Mouse (Mus musculus) erythroblast, embryonic 14.5 days (primary cell): ENCODE measurements around the gene 1700016K19Rik. TPM values are rescaled to one million over a fixed set of nuclear protein-coding genes. Genes with fewer than 3 reads are reported as not detected.
"Not testable (repeated sequence)": the region's sequence is repeated elsewhere in the genome, so short reads cannot be mapped to it uniquely, and the experiment has no call there.

Source experiments
- H3K27me3 ChIP-seq: 2 replicates; pipeline ENCODE4 v1.6.1; 2012; ENCODE audit warnings: inconsistent platforms; ENCODE audit not compliant: control insufficient read depth
- H3K36me3 ChIP-seq: 2 replicates; pipeline ENCODE4 v1.6.1; 2012; ENCODE audit warnings: mild to moderate bottlenecking, inconsistent platforms; ENCODE audit not compliant: control insufficient read depth
- H3K4me1 ChIP-seq: 2 replicates; pipeline ENCODE4 v1.6.1; 2012; ENCODE audit warnings: inconsistent platforms; ENCODE audit not compliant: control insufficient read depth
- H3K4me3 ChIP-seq: replicated peaks from 2 replicates; pipeline ENCODE3; 2012; ENCODE audit warnings: moderate library complexity, mild to moderate bottlenecking, inconsistent platforms
- H3K9me3 ChIP-seq: 2 replicates; pipeline ENCODE4 v1.6.1; 2012; ENCODE audit warnings: low read length, inconsistent platforms, mixed read lengths; ENCODE audit not compliant: control insufficient read depth
- GATA1 ChIP-seq: IDR thresholded peaks from 2 replicates; pipeline ENCODE4 v1.6.1; 2012; ENCODE audit warnings: low read length, inconsistent platforms, mixed read lengths
- TAL1 ChIP-seq: IDR thresholded peaks from 3 replicates; pipeline ENCODE4 v1.6.1; 2012; ENCODE audit warnings: low read length, inconsistent platforms, mixed read lengths
- polyA plus RNA-seq: library from polyadenylated mRNA; stranded (reverse); fragments of >175 nt; gene quantifications from 2 replicates; pipeline ENCODE4 v1.2.3, GENCODE M21; 2012

1700016K19Rik gene
- polyA plus RNA-seq, 1 experiment = not detected

GRCm38 (mm10) chr11:76001237-76001878, 1.6 kb downstream of the 1700016K19Rik start:
- Histone ChIP-seq H3K36me3 (no peaks in the 10 kb centered on the region), H3K4me3 (no peak overlapping the region), H3K9me3 (no peaks in the 10 kb centered on the region), H3K27me3 (peaks cover 20% of the 10 kb centered on the region), H3K4me1 (peaks cover 3% of the 10 kb centered on the region; the same call in 1 of the 2 replicates)
- TF ChIP-seq GATA1 (no peak), TAL1 (no peak)

DNA sequence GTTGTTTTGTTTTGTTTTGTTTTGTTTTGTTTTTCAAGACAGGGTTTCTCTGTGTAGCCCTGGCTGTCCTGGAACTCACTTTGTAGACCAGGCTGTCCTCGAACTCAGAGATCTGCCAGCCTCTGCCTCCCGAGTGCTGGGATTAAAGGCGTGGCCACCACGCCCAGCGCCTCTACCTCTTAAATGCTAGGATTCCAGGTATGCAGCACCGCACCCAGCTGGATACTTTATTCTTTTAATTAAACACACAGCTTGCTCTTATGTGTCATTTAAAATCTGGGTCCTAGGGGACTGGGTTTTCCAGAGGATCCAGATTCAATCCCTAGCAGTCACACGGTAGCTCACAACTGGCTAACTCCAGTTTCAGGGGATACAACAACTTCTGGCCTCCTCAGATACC, 4.6 kb downstream of the 1700016K19Rik start:
- not testable (repeated sequence) for H3K4me1 ChIP-seq, H3K9me3 ChIP-seq, H3K36me3 ChIP-seq, H3K4me3 ChIP-seq
- H3K27me3 ChIP-seq = peaks cover 20% of the 10 kb centered on the region

DNA sequence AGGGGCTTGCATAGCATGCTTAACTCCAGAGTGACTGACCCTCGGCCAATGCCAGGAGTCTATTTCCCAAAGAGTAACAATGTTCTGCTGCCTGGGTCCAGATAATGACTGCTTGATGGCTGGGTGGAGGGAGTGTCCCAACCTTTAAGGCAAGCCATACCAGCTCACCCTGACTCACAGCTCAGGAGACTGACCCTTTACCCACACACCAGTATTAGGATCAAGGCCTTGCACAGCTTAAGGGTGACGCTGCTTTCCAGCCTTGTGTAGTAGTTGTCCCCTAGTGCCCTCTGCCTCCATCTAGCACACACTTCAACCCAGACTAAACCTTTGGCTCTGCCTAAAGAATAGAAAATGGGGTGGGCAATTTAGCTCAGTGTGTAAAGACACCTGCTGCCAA, 8.4 kb downstream of the 1700016K19Rik start:
- TF ChIP-seq TAL1 = no peak
- TF ChIP-seq GATA1 = no peak

GRCm38 (mm10) chr11:76009101-76009500, 9.4 kb downstream of the 1700016K19Rik start:
- no peaks in the 10 kb centered on the region for H3K9me3 ChIP-seq
- H3K4me1 ChIP-seq = no peaks in the 10 kb centered on the region
- H3K36me3 ChIP-seq = no peaks in the 10 kb centered on the region
- H3K4me3 ChIP-seq = no peak overlapping the region
- TF ChIP-seq GATA1 = no peak
- TF ChIP-seq TAL1 = no peak
- no peaks in the 10 kb centered on the region for H3K27me3 ChIP-seq

More for the DNA sequence above, 8.4 kb downstream of the 1700016K19Rik start:
- Histone ChIP-seq H3K36me3 (no peaks in the 10 kb centered on the region), H3K27me3 (no peaks in the 10 kb centered on the region), H3K4me1 (no peaks in the 10 kb centered on the region), H3K9me3 (no peaks in the 10 kb centered on the region), H3K4me3 (no peak overlapping the region)

DNA sequence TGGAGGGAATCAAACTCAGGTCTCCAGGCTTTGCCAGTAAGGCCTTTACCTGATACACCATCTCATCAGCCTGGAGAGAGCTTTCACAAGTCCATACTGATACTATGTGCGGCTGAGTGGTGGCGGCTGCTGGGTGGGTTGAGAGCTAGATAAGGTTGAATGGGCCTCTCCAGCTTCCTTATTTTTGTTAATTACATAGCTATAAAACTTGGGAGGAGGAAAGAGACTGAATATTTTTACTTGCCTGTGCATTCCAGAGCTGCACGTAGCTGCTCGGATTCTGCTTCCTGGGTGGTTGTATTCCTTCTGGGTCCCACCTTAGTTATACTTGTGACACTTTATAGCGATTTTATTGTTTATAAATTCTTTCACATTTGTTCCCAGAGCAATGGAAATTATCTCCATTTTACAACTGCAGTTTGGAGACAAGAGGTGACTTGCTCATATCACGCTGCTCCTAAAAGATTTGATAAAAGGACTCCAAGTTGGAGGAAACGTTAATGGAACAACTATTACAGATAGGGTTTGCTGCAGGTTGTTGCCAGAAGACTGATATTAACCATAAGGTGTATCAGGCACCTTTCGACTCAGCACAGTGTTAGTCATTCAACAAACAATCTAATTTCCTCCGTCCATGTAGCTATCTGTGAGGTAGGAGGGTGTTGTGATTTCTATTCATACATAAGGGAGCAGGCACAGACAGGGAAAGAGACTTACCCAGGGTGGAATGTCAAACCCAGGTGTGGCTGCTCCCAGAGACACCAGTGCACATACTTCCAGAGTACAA, 11.3 kb downstream of the 1700016K19Rik start:
- H3K4me3 ChIP-seq = no peak overlapping the region
- TF ChIP-seq TAL1 (no peak), GATA1 (no peak)

DNA sequence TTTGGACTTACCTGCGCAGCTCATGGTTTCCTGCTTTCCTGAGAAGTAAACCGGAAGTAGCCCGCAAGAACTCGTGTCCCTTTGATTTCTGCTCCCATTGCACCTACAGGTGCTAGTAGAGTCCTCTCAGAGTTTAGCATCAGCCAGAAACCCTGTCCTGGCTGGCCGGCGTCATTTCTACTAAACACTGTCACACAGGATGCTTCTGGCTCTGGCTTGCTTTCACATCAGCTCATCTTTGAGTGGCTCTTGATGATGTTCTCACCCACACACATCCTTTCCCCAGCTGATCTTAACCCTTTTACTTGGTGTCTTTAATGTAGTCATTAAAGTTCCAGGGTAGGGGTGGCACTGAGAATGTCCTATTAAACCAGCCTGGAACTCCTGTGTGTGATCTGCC, 15.5 kb downstream of the 1700016K19Rik start:
- TF ChIP-seq TAL1 = no peak
- no peak for TF ChIP-seq GATA1
- no peaks in the 10 kb centered on the region for H3K9me3 ChIP-seq

More for the DNA sequence above, 11.3 kb downstream of the 1700016K19Rik start:
- Histone ChIP-seq H3K9me3 (no peaks in the 10 kb centered on the region), H3K4me1 (no peaks in the 10 kb centered on the region), H3K27me3 (no peaks in the 10 kb centered on the region), H3K36me3 (no peaks in the 10 kb centered on the region)

DNA sequence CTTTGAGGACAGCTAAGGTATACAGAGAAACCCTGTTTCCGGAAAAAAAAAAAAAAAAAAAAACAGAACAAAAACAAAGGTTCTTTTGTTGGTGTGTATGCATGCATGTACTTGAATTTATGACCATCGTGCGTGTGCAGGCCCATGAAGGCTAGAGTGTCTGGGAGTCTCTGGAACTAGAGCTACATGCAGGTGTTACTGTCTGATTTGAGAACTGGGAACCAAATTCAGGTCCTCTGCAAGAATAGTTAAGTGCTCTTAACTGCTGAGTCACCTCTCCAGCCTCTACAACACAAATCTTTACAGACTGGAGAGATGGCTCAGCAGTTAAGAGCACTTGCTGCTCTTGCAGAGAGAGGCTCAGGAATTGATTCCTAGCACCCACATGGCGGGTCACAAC, 16.1 kb downstream of the 1700016K19Rik start:
- Histone ChIP-seq H3K4me1 (no peaks in the 10 kb centered on the region), H3K9me3 (no peaks in the 10 kb centered on the region), H3K27me3 (no peaks in the 10 kb centered on the region), H3K4me3 (no peak overlapping the region), H3K36me3 (no peaks in the 10 kb centered on the region)
- TF ChIP-seq TAL1 (no peak), GATA1 (no peak)

More for the DNA sequence above, 15.5 kb downstream of the 1700016K19Rik start:
- no peaks in the 10 kb centered on the region for H3K4me1 ChIP-seq
- no peaks in the 10 kb centered on the region for H3K27me3 ChIP-seq
- no peaks in the 10 kb centered on the region for H3K36me3 ChIP-seq
- H3K4me3 ChIP-seq = no peak overlapping the region

DNA sequence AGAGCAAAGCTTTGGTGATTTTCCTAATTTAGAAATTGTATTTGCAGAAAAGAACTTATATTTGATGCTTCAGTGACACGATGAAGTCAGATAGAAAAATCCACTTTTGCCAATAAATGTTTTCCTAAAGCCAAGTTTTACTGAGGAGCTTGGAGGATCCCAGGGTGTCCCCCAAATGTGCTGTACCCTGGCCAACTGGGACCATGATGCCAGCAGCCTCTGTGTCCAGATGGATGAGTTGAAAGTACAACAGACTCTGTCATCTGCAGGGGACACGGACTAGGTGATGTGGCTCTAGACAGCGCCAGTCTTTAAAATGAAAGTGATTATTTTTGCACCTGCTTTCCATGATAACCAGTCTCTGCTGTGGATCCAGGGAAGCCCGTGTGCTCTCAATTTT, 20.2 kb downstream of the 1700016K19Rik start:
- TF ChIP-seq TAL1 = no peak
- TF ChIP-seq GATA1 = no peak
- Histone ChIP-seq H3K9me3 (no peaks in the 10 kb centered on the region), H3K4me3 (no peak overlapping the region), H3K27me3 (peaks cover 1% of the 10 kb centered on the region), H3K4me1 (no peaks in the 10 kb centered on the region), H3K36me3 (no peaks in the 10 kb centered on the region)

- Histone ChIP-seq H3K4me3 (no peak overlapping the region), H3K36me3 (no peaks in the 10 kb centered on the region), H3K4me1 (no peaks in the 10 kb centered on the region), H3K27me3 (peaks cover 11% of the 10 kb centered on the region), H3K9me3 (no peaks in the 10 kb centered on the region)
- no peak for TF ChIP-seq TAL1
- no peak for TF ChIP-seq GATA1
Observed at GRCm38 (mm10) chr11:76020916-76021315, 21.2 kb downstream of the 1700016K19Rik start.
